Mouse (Mus musculus) intestine, embryonic 15.5 days (tissue): ENCODE measurements around the gene Gfy. TPM values are rescaled to one million over a fixed set of nuclear protein-coding genes. Genes with fewer than 3 reads are reported as not detected.
A peak's percentile ranks its signal among the peaks of the same experiment; 100 is the strongest.

ENCODE experiments used
- ATAC-seq: fragments of 200-750 bp; cut with Nextera tagmentation; 2 replicates; pipeline ENCODE4 v1.8.0; 2017; ENCODE audit warnings: moderate TSS enrichment, moderate library complexity
- H3K27ac ChIP-seq: fragments of 300-500 bp; sonication (generic); 2 replicates; pipeline ENCODE4 v1.5.1; 2015; ENCODE audit warnings: mild to moderate bottlenecking, inconsistent platforms
- H3K27me3 ChIP-seq: fragments of 300-500 bp; sonication (generic); replicated peaks from 2 replicates; pipeline ENCODE4 v1.6.1; 2015; ENCODE audit warnings: inconsistent platforms
- H3K36me3 ChIP-seq: fragments of 300-500 bp; sonication (generic); 2 replicates; pipeline ENCODE4 v1.6.1; 2015; ENCODE audit warnings: inconsistent platforms
- H3K4me1 ChIP-seq: fragments of 300-500 bp; sonication (generic); replicated peaks from 2 replicates; pipeline ENCODE4 v1.6.1; 2015; ENCODE audit warnings: inconsistent platforms
- H3K4me2 ChIP-seq: fragments of 300-500 bp; sonication (generic); replicated peaks from 2 replicates; pipeline ENCODE4 v1.6.1; 2015; ENCODE audit warnings: mild to moderate bottlenecking, inconsistent platforms
- H3K4me3 ChIP-seq: fragments of 300-500 bp; sonication (generic); replicated peaks from 2 replicates; pipeline ENCODE4 v1.5.1; 2015; ENCODE audit warnings: inconsistent platforms
- H3K9ac ChIP-seq: fragments of 300-500 bp; sonication (generic); 2 replicates; pipeline ENCODE4 v1.6.1; 2015; ENCODE audit warnings: inconsistent platforms
- H3K9me3 ChIP-seq: fragments of 300-500 bp; sonication (generic); 2 replicates; pipeline ENCODE4 v1.6.1; 2016; ENCODE audit warnings: inconsistent platforms
- WGBS: fragments of 180-500 bp; shearing (Covaris S2); methylation state at CpG from one replicate; pipeline ENCODE4 v1.1.7; 2015; 5-methylcytosine and 5-hydroxymethylcytosine counted together
- polyA plus RNA-seq: library from polyadenylated mRNA; unstranded; fragments of >200 nt; fragmentation: Nextera tagmentation; extraction: Ambion mirVana; gene quantifications from 2 replicates; pipeline ENCODE4 v1.2.1, GENCODE M21; 2015

The Gfy gene
- polyA plus RNA-seq, 1 experiment from 2014 or later = not detected

DNA sequence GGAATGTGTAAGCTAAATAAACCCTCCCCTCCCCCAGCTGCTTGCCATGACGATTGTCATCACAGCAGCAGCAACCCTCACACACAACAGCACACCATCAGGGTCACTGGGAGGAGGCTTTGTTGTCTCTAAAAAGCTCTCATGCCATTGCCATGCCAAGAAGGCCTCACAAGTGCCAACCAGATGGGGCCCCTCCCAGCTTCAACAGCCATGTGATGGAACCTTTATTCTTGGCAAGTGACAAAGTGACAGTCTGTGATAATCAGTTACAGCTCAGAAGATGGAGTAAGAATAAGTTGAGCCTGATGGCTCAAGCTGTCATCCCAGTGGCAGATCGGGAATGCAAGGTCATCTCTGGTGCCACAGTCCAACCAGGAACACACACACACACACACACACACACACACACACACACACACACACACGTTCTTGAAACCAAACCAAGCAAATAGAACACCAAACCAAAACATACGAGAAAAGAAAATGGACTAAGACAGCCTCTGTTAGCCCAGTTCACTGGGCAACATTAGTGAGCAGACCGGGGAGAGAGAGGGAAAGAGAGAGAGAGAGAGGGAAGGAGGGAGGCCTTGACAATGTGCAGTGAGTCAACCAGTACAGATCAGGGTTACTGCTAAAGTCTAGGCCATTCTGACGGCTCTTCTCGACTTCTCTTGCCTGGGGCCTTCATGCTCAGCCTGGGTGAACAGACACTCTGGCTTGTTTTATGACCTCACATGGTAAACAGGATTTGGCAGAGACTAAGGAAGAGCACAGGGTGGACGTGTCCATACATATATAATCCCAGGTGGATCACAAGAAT is 39.3 kb downstream of the Gfy start:
- Histone ChIP-seq H3K4me1 (peaks cover 7% of the 10 kb centered on the region), H3K4me3 (no peak overlapping the region), H3K9me3 (no peaks in the 10 kb centered on the region), H3K4me2 (no peak overlapping the region), H3K9ac (no peak overlapping the region), H3K36me3 (peaks cover 16% of the 10 kb centered on the region), H3K27ac (no peak overlapping the region), H3K27me3 (no peaks in the 10 kb centered on the region)
- WGBS = 64% methylated on average over 8 of the region's 8 CpGs
- ATAC-seq = no peak

- Histone ChIP-seq H3K27me3 (no peaks in the 10 kb centered on the region), H3K36me3 (0 out of 2 replicates have a peak, but pooled peaks cover 8% of the 10 kb centered on the region), H3K9me3 (no peaks in the 10 kb centered on the region), H3K27ac (no peak overlapping the region), H3K4me3 (no peak overlapping the region), H3K4me2 (no peak overlapping the region), H3K4me1 (peaks cover 9% of the 10 kb centered on the region), H3K9ac (no peak overlapping the region)
- no peak for ATAC-seq
- 74% methylated on average over 1 of the region's 1 CpGs for WGBS
Observed at GRCm38 (mm10) chr7:45138403-45138802, 41.0 kb downstream of the Gfy start.

GRCm38 (mm10) chr7:45137171-45138006 is 42.0 kb downstream of the Gfy start:
- no peaks in the 10 kb centered on the region for H3K9me3 ChIP-seq
- no peak overlapping the region for H3K9ac ChIP-seq
- no peak overlapping the region for H3K27ac ChIP-seq
- no peak overlapping the region for H3K4me3 ChIP-seq
- WGBS = 73% methylated on average over 12 of the region's 12 CpGs
- peaks cover 9% of the 10 kb centered on the region for H3K4me1 ChIP-seq
- 0 out of 2 replicates have a peak, but pooled peaks cover 3% of the 10 kb centered on the region for H3K36me3 ChIP-seq
- no peak overlapping the region for H3K4me2 ChIP-seq
- no peak for ATAC-seq
- no peaks in the 10 kb centered on the region for H3K27me3 ChIP-seq

DNA sequence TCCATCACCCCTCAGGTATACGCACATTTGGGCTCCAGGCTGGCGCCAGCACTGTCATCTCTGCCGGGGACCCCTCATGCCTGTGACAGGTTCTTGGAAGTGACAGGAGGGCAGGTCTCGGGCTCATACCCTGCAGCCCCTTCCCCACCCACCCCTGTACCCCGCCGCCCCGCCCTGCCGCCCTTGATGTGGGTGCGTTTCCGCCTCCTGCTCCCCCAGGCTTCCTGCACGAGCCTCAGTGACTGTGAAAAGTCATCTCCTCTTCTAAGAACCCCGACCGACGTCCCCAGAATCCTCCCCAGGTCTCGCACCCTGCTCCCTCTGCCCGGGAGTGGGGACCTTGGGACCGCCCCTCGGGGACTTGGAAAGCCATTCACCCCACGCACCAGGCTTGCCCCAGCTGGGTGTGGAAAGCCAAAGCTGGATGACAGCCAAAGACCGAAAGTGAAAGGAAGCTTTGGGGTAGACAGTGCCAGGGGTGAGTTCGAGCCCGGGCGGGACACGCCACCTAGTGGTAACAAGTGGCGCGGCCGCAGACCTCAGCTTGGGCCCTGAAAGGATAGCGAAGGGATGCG is 43.3 kb downstream of the Gfy start, which contains the start of the genes Gm45713 and Flt3l:
Gene Gm45713 (minus strand): TSS at position 239 of the 575 bp plus-strand sequence.
Gene Flt3l (minus strand): TSS at position 440 of the 575 bp plus-strand sequence.
- H3K4me3 ChIP-seq = peak within 1 kb of the TSS; percentile 60
- peak; percentile 90 for ATAC-seq
- no peaks in the 10 kb centered on the region for H3K9me3 ChIP-seq
- peak within 1 kb of the TSS; percentile 84 for H3K4me2 ChIP-seq
- no peaks in the 10 kb centered on the region for H3K36me3 ChIP-seq
- peaks cover 9% of the 10 kb centered on the region for H3K4me1 ChIP-seq
- peak within 1 kb of the TSS; percentile 69 for H3K9ac ChIP-seq
- H3K27ac ChIP-seq = no peak within 1 kb of the TSS
- WGBS = 3% methylated on average over 29 of the region's 29 CpGs
- no peaks in the 10 kb centered on the region for H3K27me3 ChIP-seq

DNA sequence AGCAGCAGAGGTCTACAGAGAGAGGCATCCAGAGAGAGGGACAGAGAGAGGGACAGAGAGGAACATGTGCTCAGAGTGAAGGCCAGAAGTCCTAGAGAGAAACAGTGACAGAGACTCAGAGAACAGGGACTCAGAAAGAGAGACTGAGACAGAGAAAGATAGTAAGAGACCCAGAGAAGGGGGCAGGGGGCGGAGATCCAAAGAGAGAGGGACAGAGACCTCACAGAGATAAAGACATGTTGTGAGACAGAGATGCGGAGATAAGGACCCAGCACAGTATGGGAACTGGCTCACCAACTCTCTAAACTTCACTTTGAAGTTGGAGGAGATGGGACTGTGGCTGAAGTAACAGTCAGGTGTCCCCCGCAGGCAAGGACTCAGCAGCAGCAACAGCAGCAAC is 44.0 kb downstream of the Gfy start:
- Histone ChIP-seq H3K4me2 (peak overlapping the region; percentile 84), H3K4me3 (peak overlapping the region; percentile 60; the same call in 1 of the 2 replicates)
- 79% methylated on average over 3 of the region's 3 CpGs for WGBS

GRCm38 (mm10) chr7:45134544-45135026 is 44.8 kb downstream of the Gfy start:
- no peak; the same call in 1 of the 2 replicates for ATAC-seq
- Histone ChIP-seq H3K27me3 (no peaks in the 10 kb centered on the region), H3K9me3 (no peaks in the 10 kb centered on the region), H3K36me3 (no peaks in the 10 kb centered on the region), H3K4me2 (peak overlapping the region; percentile 11; the same call in 1 of the 2 replicates), H3K4me1 (peaks cover 13% of the 10 kb centered on the region), H3K9ac (no peak overlapping the region), H3K4me3 (no peak overlapping the region), H3K27ac (no peak overlapping the region)
- 10% methylated on average over 12 of the region's 12 CpGs for WGBS

More for the DNA sequence above, 44.0 kb downstream of the Gfy start:
- no peak overlapping the region for H3K27ac ChIP-seq
- no peaks in the 10 kb centered on the region for H3K9me3 ChIP-seq
- no peaks in the 10 kb centered on the region for H3K27me3 ChIP-seq
- H3K4me1 ChIP-seq = peaks cover 9% of the 10 kb centered on the region
- H3K36me3 ChIP-seq = no peaks in the 10 kb centered on the region
- H3K9ac ChIP-seq = peak overlapping the region; percentile 69; the same call in 1 of the 2 replicates
- no peak for ATAC-seq

GRCm38 (mm10) chr7:45133446-45134159 is 45.8 kb downstream of the Gfy start:
- ATAC-seq = no peak

GRCm38 (mm10) chr7:45131850-45132249 is 47.5 kb downstream of the Gfy start:
- no peak overlapping the region for H3K4me3 ChIP-seq
- no peaks in the 10 kb centered on the region for H3K9me3 ChIP-seq
- H3K4me2 ChIP-seq = no peak overlapping the region
- H3K9ac ChIP-seq = no peak overlapping the region
- H3K36me3 ChIP-seq = peaks cover 4% of the 10 kb centered on the region
- no peak overlapping the region for H3K27ac ChIP-seq
- H3K4me1 ChIP-seq = peaks cover 18% of the 10 kb centered on the region
- no peaks in the 10 kb centered on the region for H3K27me3 ChIP-seq
- ATAC-seq = no peak
- WGBS = 78% methylated on average over 11 of the region's 11 CpGs

More at GRCm38 (mm10) chr7:45133446-45134159, 45.8 kb downstream of the Gfy start:
- H3K4me2 ChIP-seq = 0 out of 2 replicates have a peak overlapping the region, but pooled peaks have one; percentile 11
- no peaks in the 10 kb centered on the region for H3K27me3 ChIP-seq
- H3K9ac ChIP-seq = no peak overlapping the region
- H3K4me3 ChIP-seq = no peak overlapping the region
- H3K27ac ChIP-seq = no peak overlapping the region
- H3K4me1 ChIP-seq = peaks cover 13% of the 10 kb centered on the region
- WGBS = 81% methylated on average over 8 of the region's 8 CpGs
- H3K36me3 ChIP-seq = no peaks in the 10 kb centered on the region
- H3K9me3 ChIP-seq = no peaks in the 10 kb centered on the region

GRCm38 (mm10) chr7:45129776-45130512 is 49.4 kb downstream of the Gfy start:
- Histone ChIP-seq H3K9ac (no peak overlapping the region), H3K9me3 (no peaks in the 10 kb centered on the region), H3K27ac (0 out of 2 replicates have a peak overlapping the region, but pooled peaks have one; percentile 90), H3K36me3 (peaks cover 22% of the 10 kb centered on the region), H3K4me2 (peak overlapping the region; percentile 73), H3K4me1 (peaks cover 24% of the 10 kb centered on the region), H3K27me3 (no peaks in the 10 kb centered on the region), H3K4me3 (peak overlapping the region; percentile 89)
- no peak for ATAC-seq
- 61% methylated on average over 15 of the region's 15 CpGs for WGBS

DNA sequence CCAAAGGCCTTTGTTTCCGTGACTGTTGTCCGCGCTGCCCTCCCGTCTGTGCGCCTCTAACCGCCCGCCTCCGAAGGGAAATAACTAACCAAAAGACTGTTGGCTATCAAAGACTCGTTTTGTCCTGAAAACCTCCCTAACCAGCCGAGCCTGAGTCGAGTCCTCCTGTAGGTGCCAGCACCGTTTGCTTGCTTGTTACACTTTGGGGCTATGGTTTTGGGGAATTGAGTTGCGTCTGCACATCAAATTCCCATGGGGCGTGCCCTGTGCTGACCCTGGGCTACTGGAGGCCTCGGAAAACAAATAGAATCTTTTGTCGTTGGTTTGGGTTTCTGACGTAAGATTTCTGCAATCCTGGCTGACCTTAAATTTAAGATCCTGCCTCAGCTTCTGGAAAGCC is 50.1 kb downstream of the Gfy start:
- peak overlapping the region; percentile 65 for H3K9ac ChIP-seq
- H3K27me3 ChIP-seq = no peaks in the 10 kb centered on the region
- H3K4me2 ChIP-seq = peak overlapping the region; percentile 73
- no peak; the same call in 1 of the 2 replicates for ATAC-seq
- peak overlapping the region; percentile 89 for H3K4me3 ChIP-seq
- no peaks in the 10 kb centered on the region for H3K9me3 ChIP-seq
- peaks cover 22% of the 10 kb centered on the region for H3K4me1 ChIP-seq
- 2% methylated on average over 17 of the region's 17 CpGs for WGBS
- peak overlapping the region; percentile 90 for H3K27ac ChIP-seq
- peaks cover 22% of the 10 kb centered on the region for H3K36me3 ChIP-seq
